Mouse (Mus musculus) embryonic facial prominence, embryonic 10.5 days (tissue): ENCODE results near the gene Prkar2b. TPM values are rescaled to one million over a fixed set of nuclear protein-coding genes. Genes with fewer than 3 reads are reported as not detected.
A peak's percentile ranks its signal among the peaks of the same experiment; 100 is the strongest.

Source experiments
- DNase-seq: peaks from one replicate; pipeline ENCODE4 v3.0.0-alpha.2; 2017; ENCODE audit warnings: low spot score
- H3K27ac ChIP-seq: fragments of 300-500 bp; sonication (generic); replicated peaks from 2 replicates; pipeline ENCODE4 v1.5.1; 2016; ENCODE audit warnings: mild to moderate bottlenecking
- H3K27me3 ChIP-seq: fragments of 300-500 bp; sonication (generic); replicated peaks from 2 replicates; pipeline ENCODE4 v1.6.1; 2016; ENCODE audit warnings: low read depth, mild to moderate bottlenecking; ENCODE audit not compliant: poor library complexity, severe bottlenecking
- H3K36me3 ChIP-seq: fragments of 300-500 bp; sonication (generic); replicated peaks from 2 replicates; pipeline ENCODE4 v1.6.1; 2016; ENCODE audit warnings: mild to moderate bottlenecking, moderate library complexity
- H3K4me1 ChIP-seq: fragments of 300-500 bp; sonication (generic); 2 replicates; pipeline ENCODE4 v1.6.1; 2016
- H3K4me3 ChIP-seq: fragments of 300-500 bp; sonication (generic); 2 replicates; pipeline ENCODE4 v1.5.1; 2016; ENCODE audit warnings: mild to moderate bottlenecking, moderate library complexity
- H3K9me3 ChIP-seq: fragments of 300-500 bp; sonication (generic); 2 replicates; pipeline ENCODE4 v1.6.1; 2016; ENCODE audit warnings: mild to moderate bottlenecking
- WGBS: fragments of 180-500 bp; shearing (Covaris S2); methylation state at CpG from one replicate; pipeline ENCODE4 v1.1.7; 2016; 5-methylcytosine and 5-hydroxymethylcytosine counted together
- polyA plus RNA-seq: library from polyadenylated mRNA; unstranded; fragments of >200 nt; fragmentation: Nextera tagmentation; extraction: Ambion mirVana; gene quantifications from 2 replicates; pipeline ENCODE4 v1.2.1, GENCODE M21; 2016

The Prkar2b gene
- polyA plus RNA-seq, 1 experiment from 2014 or later: 37.9 TPM

- Histone ChIP-seq H3K27me3 (no peaks in the 10 kb centered on the region), H3K4me1 (no peaks in the 10 kb centered on the region), H3K36me3 (peaks cover 11% of the 10 kb centered on the region), H3K27ac (no peak overlapping the region), H3K4me3 (no peak overlapping the region), H3K9me3 (no peaks in the 10 kb centered on the region)
- DNase-seq: peak; percentile 27
- WGBS: 50% methylated on average over 7 of the region's 7 CpGs
Observed at GRCm38 (mm10) chr12:31976544-31976943, 84.6 kb downstream of the Prkar2b start.

- Histone ChIP-seq H3K27ac (no peak overlapping the region), H3K36me3 (peaks cover 17% of the 10 kb centered on the region), H3K27me3 (no peaks in the 10 kb centered on the region), H3K9me3 (no peaks in the 10 kb centered on the region), H3K4me1 (no peaks in the 10 kb centered on the region), H3K4me3 (no peak overlapping the region)
- WGBS: 71% methylated on average over 13 of the region's 13 CpGs
- DNase-seq: peak; percentile 32
Observed at GRCm38 (mm10) chr12:31973473-31974172, 87.5 kb downstream of the Prkar2b start.

- no peak for DNase-seq
- 89% methylated on average over 8 of the region's 8 CpGs for WGBS
- no peak overlapping the region for H3K27ac ChIP-seq
- H3K4me3 ChIP-seq: no peak overlapping the region
- H3K27me3 ChIP-seq: no peaks in the 10 kb centered on the region
- H3K4me1 ChIP-seq: no peaks in the 10 kb centered on the region
- no peaks in the 10 kb centered on the region for H3K9me3 ChIP-seq
- peaks cover 17% of the 10 kb centered on the region for H3K36me3 ChIP-seq
Observed at GRCm38 (mm10) chr12:31971547-31971946, 89.5 kb downstream of the Prkar2b start.

GRCm38 (mm10) chr12:31969111-31969510 lies 92.0 kb downstream of the Prkar2b start:
- H3K4me3 ChIP-seq: no peak overlapping the region
- no peak overlapping the region for H3K27ac ChIP-seq
- no peaks in the 10 kb centered on the region for H3K27me3 ChIP-seq
- no peak for DNase-seq
- H3K9me3 ChIP-seq: no peaks in the 10 kb centered on the region
- H3K36me3 ChIP-seq: peaks cover 29% of the 10 kb centered on the region
- WGBS: 29% methylated on average over 1 of the region's 1 CpGs
- no peaks in the 10 kb centered on the region for H3K4me1 ChIP-seq

GRCm38 (mm10) chr12:31967536-31967935 lies 93.6 kb downstream of the Prkar2b start:
- no peaks in the 10 kb centered on the region for H3K9me3 ChIP-seq
- H3K27me3 ChIP-seq: no peaks in the 10 kb centered on the region
- H3K27ac ChIP-seq: no peak overlapping the region
- H3K36me3 ChIP-seq: peaks cover 25% of the 10 kb centered on the region
- no peaks in the 10 kb centered on the region for H3K4me1 ChIP-seq
- WGBS: 14% methylated on average over 2 of the region's 2 CpGs
- peak; percentile 28 for DNase-seq
- H3K4me3 ChIP-seq: no peak overlapping the region

GRCm38 (mm10) chr12:31966405-31966804 lies 94.7 kb downstream of the Prkar2b start:
- Histone ChIP-seq H3K4me1 (no peaks in the 10 kb centered on the region), H3K36me3 (peaks cover 23% of the 10 kb centered on the region), H3K9me3 (no peaks in the 10 kb centered on the region), H3K4me3 (no peak overlapping the region), H3K27ac (no peak overlapping the region), H3K27me3 (no peaks in the 10 kb centered on the region)
- WGBS: 87% methylated on average over 4 of the region's 4 CpGs
- DNase-seq: no peak

GRCm38 (mm10) chr12:31965517-31966212 lies 95.4 kb downstream of the Prkar2b start:
- WGBS: 92% methylated on average over 12 of the region's 12 CpGs

GRCm38 (mm10) chr12:31964074-31964473 lies 97.0 kb downstream of the Prkar2b start:
- H3K4me1 ChIP-seq: no peaks in the 10 kb centered on the region
- H3K36me3 ChIP-seq: peaks cover 19% of the 10 kb centered on the region
- no peak for DNase-seq
- H3K27ac ChIP-seq: no peak overlapping the region
- H3K27me3 ChIP-seq: no peaks in the 10 kb centered on the region
- H3K4me3 ChIP-seq: no peak overlapping the region
- WGBS: 83% methylated on average over 6 of the region's 6 CpGs
- H3K9me3 ChIP-seq: no peaks in the 10 kb centered on the region

More at GRCm38 (mm10) chr12:31965517-31966212, 95.4 kb downstream of the Prkar2b start:
- no peak overlapping the region for H3K4me3 ChIP-seq
- H3K27me3 ChIP-seq: no peaks in the 10 kb centered on the region
- no peak overlapping the region for H3K27ac ChIP-seq
- H3K4me1 ChIP-seq: no peaks in the 10 kb centered on the region
- no peaks in the 10 kb centered on the region for H3K9me3 ChIP-seq
- DNase-seq: no peak
- H3K36me3 ChIP-seq: peaks cover 19% of the 10 kb centered on the region

GRCm38 (mm10) chr12:31955843-31956242 lies 105.3 kb downstream of the Prkar2b start:
- no peaks in the 10 kb centered on the region for H3K9me3 ChIP-seq
- no peak for DNase-seq
- WGBS: 89% methylated on average over 4 of the region's 4 CpGs
- H3K4me1 ChIP-seq: peaks cover 4% of the 10 kb centered on the region; the same call in 1 of the 2 replicates
- H3K27ac ChIP-seq: no peak overlapping the region
- no peak overlapping the region for H3K4me3 ChIP-seq
- no peaks in the 10 kb centered on the region for H3K27me3 ChIP-seq
- no peaks in the 10 kb centered on the region; the same call in 1 of the 2 replicates for H3K36me3 ChIP-seq

GRCm38 (mm10) chr12:31950659-31951031 lies 110.5 kb downstream of the Prkar2b start:
- 9% methylated on average over 9 of the region's 9 CpGs for WGBS
- peaks cover 8% of the 10 kb centered on the region; the same call in 1 of the 2 replicates for H3K4me1 ChIP-seq
- H3K9me3 ChIP-seq: no peaks in the 10 kb centered on the region
- H3K27ac ChIP-seq: peak overlapping the region; percentile 83
- H3K4me3 ChIP-seq: peak overlapping the region; percentile 96
- no peak for DNase-seq
- H3K36me3 ChIP-seq: peaks cover 2% of the 10 kb centered on the region; the same call in 1 of the 2 replicates
- no peaks in the 10 kb centered on the region for H3K27me3 ChIP-seq

GRCm38 (mm10) chr12:31949759-31950658 lies 111.1 kb downstream of the Prkar2b start, which contains the start of gene Hbp1:
TSS of gene Hbp1 (minus strand) at chr12:31950535.
- Histone ChIP-seq H3K36me3 (peaks cover 2% of the 10 kb centered on the region; the same call in 1 of the 2 replicates), H3K4me3 (peak within 1 kb of the TSS; percentile 96), H3K27me3 (no peaks in the 10 kb centered on the region), H3K9me3 (no peaks in the 10 kb centered on the region), H3K4me1 (peaks cover 8% of the 10 kb centered on the region; the same call in 1 of the 2 replicates), H3K27ac (peak within 1 kb of the TSS; percentile 100)
- WGBS: 1% methylated on average over 71 of the region's 71 CpGs
- DNase-seq: peak; percentile 95

- H3K4me3 ChIP-seq: peak overlapping the region; percentile 96
- peaks cover 2% of the 10 kb centered on the region; the same call in 1 of the 2 replicates for H3K36me3 ChIP-seq
- H3K27ac ChIP-seq: peak overlapping the region; percentile 100
- peaks cover 8% of the 10 kb centered on the region; the same call in 1 of the 2 replicates for H3K4me1 ChIP-seq
- WGBS: under 1% methylated on average over 58 of the region's 58 CpGs
- H3K9me3 ChIP-seq: no peaks in the 10 kb centered on the region
- DNase-seq: peak; percentile 97
- no peaks in the 10 kb centered on the region for H3K27me3 ChIP-seq
Observed at GRCm38 (mm10) chr12:31949193-31949741, 111.8 kb downstream of the Prkar2b start.
